Mouse (Mus musculus) heart, embryonic 15.5 days (tissue): ENCODE measurements at regions not wholly inside any gene's neighbourhood (a gene's known extent, or its start where the extent isn't known, plus 50 kb on each side); places are given as distances from the start of the nearest gene placed in this dataset.

Experiments used
- ATAC-seq: fragments of 200-750 bp; cut with Nextera tagmentation; replicated peaks from 2 replicates; pipeline ENCODE4 v1.8.0; 2017; ENCODE audit warnings: low read depth, moderate TSS enrichment; ENCODE audit not compliant: insufficient number of reproducible peaks, insufficient read depth, low FRiP score
- H3K27ac ChIP-seq: fragments of 300-500 bp; sonication (generic); 2 replicates; pipeline ENCODE4 v1.5.1; 2015; ENCODE audit warnings: mild to moderate bottlenecking, inconsistent platforms
- H3K27me3 ChIP-seq: fragments of 300-500 bp; sonication (generic); 2 replicates; pipeline ENCODE4 v1.6.1; 2015; ENCODE audit warnings: inconsistent platforms
- H3K36me3 ChIP-seq: fragments of 300-500 bp; sonication (generic); 2 replicates; pipeline ENCODE4 v1.6.1; 2015; ENCODE audit warnings: mild to moderate bottlenecking, inconsistent platforms
- H3K4me1 ChIP-seq: fragments of 300-500 bp; sonication (generic); replicated peaks from 2 replicates; pipeline ENCODE4 v1.6.1; 2015; ENCODE audit warnings: inconsistent platforms
- H3K4me2 ChIP-seq: fragments of 300-500 bp; sonication (generic); 2 replicates; pipeline ENCODE4 v1.6.1; 2015; ENCODE audit warnings: inconsistent platforms, mild to moderate bottlenecking, moderate library complexity
- H3K4me3 ChIP-seq: fragments of 300-500 bp; sonication (generic); 2 replicates; pipeline ENCODE4 v1.5.1; 2015; ENCODE audit warnings: mild to moderate bottlenecking, inconsistent platforms
- H3K9ac ChIP-seq: fragments of 300-500 bp; sonication (generic); 2 replicates; pipeline ENCODE4 v1.6.1; 2015; ENCODE audit warnings: mild to moderate bottlenecking, inconsistent platforms
- H3K9me3 ChIP-seq: fragments of 300-500 bp; sonication (generic); replicated peaks from 2 replicates; pipeline ENCODE4 v1.6.1; 2016; ENCODE audit warnings: inconsistent platforms
- WGBS: fragments of 180-500 bp; shearing (Covaris S2); methylation state at CpG from one replicate; pipeline ENCODE4 v1.1.7; 2015; ENCODE audit warnings: mixed read lengths; 5-methylcytosine and 5-hydroxymethylcytosine counted together

DNA sequence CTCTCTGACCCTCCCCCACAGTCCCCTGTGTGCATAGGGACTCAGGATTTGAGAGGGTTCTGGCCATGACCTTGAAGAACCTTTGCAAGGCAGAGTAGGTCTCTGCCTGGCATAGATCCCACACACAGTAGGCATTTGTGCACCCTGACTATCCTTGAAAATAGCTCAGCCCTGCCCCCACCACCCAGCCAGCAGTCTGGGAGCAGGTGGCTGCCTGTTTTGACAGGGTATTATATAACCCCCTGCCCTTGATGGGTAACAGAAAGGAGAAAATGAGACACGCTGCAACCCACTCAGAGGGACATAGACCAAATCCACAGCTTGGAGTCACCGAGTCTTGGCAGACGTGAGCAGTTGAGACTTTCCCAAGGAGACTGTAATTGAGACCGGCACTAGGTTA, 58.9 kb upstream of the Zfp536 start:
- Histone ChIP-seq H3K4me1 (peaks cover 11% of the 10 kb centered on the region), H3K27ac (no peak overlapping the region), H3K9me3 (no peaks in the 10 kb centered on the region), H3K36me3 (no peaks in the 10 kb centered on the region), H3K27me3 (no peaks in the 10 kb centered on the region), H3K4me3 (no peak overlapping the region), H3K4me2 (no peak overlapping the region), H3K9ac (no peak overlapping the region)
- WGBS, result 62% methylated on average over 4 of the region's 4 CpGs
- ATAC-seq, result no peak

DNA sequence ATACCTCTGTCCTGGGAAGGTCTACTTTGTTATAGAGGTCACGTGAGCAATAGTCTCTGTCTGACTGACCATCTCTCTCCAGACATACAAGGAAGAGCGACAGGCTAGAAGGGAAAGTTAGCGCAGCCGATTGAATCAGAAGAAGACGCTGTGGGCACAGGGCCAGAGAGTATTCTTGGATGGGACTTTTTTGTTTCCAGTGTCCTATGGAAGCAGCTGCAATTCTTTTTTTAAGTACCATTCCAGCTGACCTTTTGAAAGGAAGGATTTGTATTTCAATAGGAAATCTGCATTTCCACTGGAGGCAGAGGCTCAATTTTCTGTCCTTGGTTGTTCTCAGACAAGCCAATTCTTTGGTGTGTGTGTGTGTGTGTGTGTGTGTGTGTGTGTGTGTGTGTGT, 52.3 kb upstream of the Zfp536 start:
- no peak overlapping the region for H3K4me2 ChIP-seq
- H3K4me1 ChIP-seq, result no peaks in the 10 kb centered on the region
- no peak overlapping the region for H3K9ac ChIP-seq
- 80% methylated on average over 5 of the region's 5 CpGs for WGBS
- H3K27ac ChIP-seq, result no peak overlapping the region
- H3K9me3 ChIP-seq, result no peaks in the 10 kb centered on the region
- H3K27me3 ChIP-seq, result no peaks in the 10 kb centered on the region
- H3K4me3 ChIP-seq, result no peak overlapping the region
- no peaks in the 10 kb centered on the region for H3K36me3 ChIP-seq
- no peak for ATAC-seq
